Mouse (Mus musculus) heart, embryonic 15.5 days (tissue): Measurements from ENCODE around the gene Hoxa4. TPM values are rescaled to one million over a fixed set of nuclear protein-coding genes. Genes with fewer than 3 reads are reported as not detected.
A peak's percentile ranks its signal among the peaks of the same experiment; 100 is the strongest.

Source experiments
- ATAC-seq: fragments of 200-750 bp; cut with Nextera tagmentation; replicated peaks from 2 replicates; pipeline ENCODE4 v1.8.0; 2017; ENCODE audit warnings: low read depth, moderate TSS enrichment; ENCODE audit not compliant: insufficient number of reproducible peaks, insufficient read depth, low FRiP score
- H3K27ac ChIP-seq: fragments of 300-500 bp; sonication (generic); 2 replicates; pipeline ENCODE4 v1.5.1; 2015; ENCODE audit warnings: mild to moderate bottlenecking, inconsistent platforms
- H3K27me3 ChIP-seq: fragments of 300-500 bp; sonication (generic); 2 replicates; pipeline ENCODE4 v1.6.1; 2015; ENCODE audit warnings: inconsistent platforms
- H3K36me3 ChIP-seq: fragments of 300-500 bp; sonication (generic); 2 replicates; pipeline ENCODE4 v1.6.1; 2015; ENCODE audit warnings: mild to moderate bottlenecking, inconsistent platforms
- H3K4me1 ChIP-seq: fragments of 300-500 bp; sonication (generic); replicated peaks from 2 replicates; pipeline ENCODE4 v1.6.1; 2015; ENCODE audit warnings: inconsistent platforms
- H3K4me2 ChIP-seq: fragments of 300-500 bp; sonication (generic); 2 replicates; pipeline ENCODE4 v1.6.1; 2015; ENCODE audit warnings: inconsistent platforms, mild to moderate bottlenecking, moderate library complexity
- H3K4me3 ChIP-seq: fragments of 300-500 bp; sonication (generic); 2 replicates; pipeline ENCODE4 v1.5.1; 2015; ENCODE audit warnings: mild to moderate bottlenecking, inconsistent platforms
- H3K9ac ChIP-seq: fragments of 300-500 bp; sonication (generic); 2 replicates; pipeline ENCODE4 v1.6.1; 2015; ENCODE audit warnings: mild to moderate bottlenecking, inconsistent platforms
- H3K9me3 ChIP-seq: fragments of 300-500 bp; sonication (generic); replicated peaks from 2 replicates; pipeline ENCODE4 v1.6.1; 2016; ENCODE audit warnings: inconsistent platforms
- WGBS: fragments of 180-500 bp; shearing (Covaris S2); methylation state at CpG from one replicate; pipeline ENCODE4 v1.1.7; 2015; ENCODE audit warnings: mixed read lengths; 5-methylcytosine and 5-hydroxymethylcytosine counted together
- microRNA counts: library from miRNA; unstranded; fragments of <30 nt; microRNA quantifications from one replicate; lab custom pipeline; 2016
- microRNA-seq: library from miRNA; unstranded; fragments of <30 nt; microRNA quantifications from one replicate; pipeline ENCODE4, GENCODE M21; 2016
- polyA plus RNA-seq: library from polyadenylated mRNA; unstranded; fragments of >200 nt; fragmentation: Nextera tagmentation; extraction: Ambion mirVana; gene quantifications from 2 replicates; pipeline ENCODE4 v1.2.1, GENCODE M21; 2015

Hoxa4 gene
- polyA plus RNA-seq, 1 experiment from 2014 or later, result 0.43 TPM

DNA sequence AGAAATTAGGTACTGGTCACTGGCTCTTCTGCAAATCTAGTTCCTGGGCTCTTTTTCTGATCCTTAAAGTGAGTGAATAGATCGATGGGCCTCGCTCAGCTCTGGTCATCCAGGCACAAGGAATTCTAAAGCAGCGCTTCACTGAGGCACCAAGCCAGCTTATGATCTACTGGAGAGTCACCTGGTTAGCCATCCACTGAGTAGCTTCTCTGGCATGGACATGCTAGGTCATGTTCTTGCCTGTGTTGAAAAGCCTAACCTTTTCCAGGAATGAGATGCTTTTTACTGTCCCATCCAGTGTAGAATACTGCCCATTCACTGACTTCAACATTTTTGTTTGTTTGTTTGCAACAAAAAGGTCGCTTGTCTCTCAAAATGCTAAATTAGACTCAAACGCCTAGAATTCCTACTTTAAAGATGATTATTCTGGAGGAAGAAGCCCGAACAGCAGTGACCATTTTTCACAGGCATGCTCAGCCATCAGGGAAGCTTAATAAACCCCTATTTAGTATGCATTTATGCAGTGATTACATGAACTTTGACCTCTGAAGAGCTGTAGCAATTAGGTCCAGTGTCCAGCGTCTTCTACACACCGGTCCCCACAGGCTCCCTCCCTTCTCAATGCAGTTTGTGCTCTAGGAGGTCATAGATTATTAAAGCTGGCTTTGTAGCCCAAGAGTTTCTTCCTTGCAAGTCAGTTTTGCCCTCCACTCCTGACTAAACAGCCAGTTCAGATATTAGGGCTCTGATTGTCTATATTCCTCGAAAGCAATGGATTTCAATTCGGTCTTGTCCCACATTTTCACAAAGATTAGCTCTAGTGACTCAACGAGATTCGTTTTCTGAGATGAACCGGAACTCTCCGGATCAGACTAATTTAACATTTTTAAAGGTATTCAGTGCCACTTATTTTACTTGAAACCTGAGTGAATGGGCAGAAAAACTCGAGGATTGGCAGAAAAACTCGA lies 39.0 kb downstream of the Hoxa4 start:
- Histone ChIP-seq H3K4me1 (0 out of 2 replicates have a peak, but pooled peaks cover 2% of the 10 kb centered on the region), H3K4me3 (no peak overlapping the region), H3K4me2 (no peak overlapping the region), H3K27me3 (peaks cover 94% of the 10 kb centered on the region), H3K9ac (no peak overlapping the region), H3K9me3 (no peaks in the 10 kb centered on the region), H3K36me3 (no peaks in the 10 kb centered on the region), H3K27ac (no peak overlapping the region)
- ATAC-seq, result no peak
- WGBS, result 25% methylated on average over 16 of the region's 16 CpGs

DNA sequence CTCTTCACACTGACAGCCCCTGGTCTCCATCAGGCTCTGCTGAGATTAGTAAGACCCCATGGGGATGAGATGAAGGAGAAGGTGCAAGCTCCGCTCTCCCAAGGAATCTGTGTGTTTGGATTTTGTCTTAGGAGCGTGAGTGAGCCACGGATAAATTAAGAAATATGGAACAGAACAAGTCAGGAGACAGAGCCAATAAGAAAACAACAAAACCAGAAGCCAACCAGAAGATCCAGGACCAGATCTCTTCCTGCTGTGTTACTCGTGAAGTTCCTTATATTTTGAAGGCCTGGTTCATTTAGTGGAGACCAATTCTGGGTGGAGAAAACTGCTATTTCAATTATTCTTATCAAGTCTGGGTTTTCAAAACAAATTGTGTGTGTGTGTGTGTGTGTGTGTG lies 40.0 kb downstream of the Hoxa4 start:
- no peak overlapping the region for H3K9ac ChIP-seq
- no peak overlapping the region for H3K4me2 ChIP-seq
- no peak overlapping the region for H3K4me3 ChIP-seq
- ATAC-seq, result no peak
- H3K4me1 ChIP-seq, result no peaks in the 10 kb centered on the region
- no peak overlapping the region for H3K27ac ChIP-seq
- H3K27me3 ChIP-seq, result peaks cover 94% of the 10 kb centered on the region
- H3K9me3 ChIP-seq, result no peaks in the 10 kb centered on the region
- no peaks in the 10 kb centered on the region for H3K36me3 ChIP-seq
- WGBS, result 34% methylated on average over 4 of the region's 4 CpGs

DNA sequence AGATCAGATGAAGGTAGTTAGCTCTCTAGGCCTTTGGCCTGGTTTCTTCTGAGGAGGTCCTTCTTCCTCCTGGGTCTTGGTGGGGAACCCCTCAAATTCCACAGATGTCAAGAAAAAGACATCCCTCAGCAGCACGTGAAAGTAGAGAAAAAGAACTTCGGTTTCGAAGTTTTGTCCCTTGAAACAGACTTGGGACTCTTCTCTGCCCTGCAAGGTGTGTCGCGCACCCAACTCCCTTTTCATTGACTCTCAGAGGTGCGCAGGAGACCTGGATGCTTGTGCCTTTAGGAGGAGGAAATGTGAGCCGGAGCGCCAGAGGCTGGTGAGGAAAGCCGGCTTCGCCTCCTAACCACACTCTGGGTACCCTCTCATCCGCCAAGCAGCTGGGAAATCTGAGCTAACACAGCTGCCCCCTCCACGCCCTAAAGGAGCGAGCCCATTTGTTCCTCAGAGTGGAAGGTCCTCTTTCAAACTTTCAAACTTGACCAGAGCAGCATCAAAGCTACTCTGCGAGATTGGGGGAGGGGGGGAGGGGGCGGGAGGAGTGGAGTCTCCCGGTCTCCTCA lies 41.1 kb downstream of the Hoxa4 start:
- Histone ChIP-seq H3K4me2 (no peak overlapping the region), H3K27ac (no peak overlapping the region), H3K36me3 (no peaks in the 10 kb centered on the region), H3K9me3 (no peaks in the 10 kb centered on the region), H3K27me3 (peaks cover 89% of the 10 kb centered on the region), H3K4me1 (no peaks in the 10 kb centered on the region), H3K4me3 (no peak overlapping the region), H3K9ac (no peak overlapping the region)
- no peak for ATAC-seq
- WGBS, result 10% methylated on average over 16 of the region's 16 CpGs

MicroRNA genes within 50 kb of the gene (microRNA counts, 519-probe panel; counts per million panel counts)
- 1,395 counts per million, percentile 7 among the panel's probes with 10 or more counts for microRNA mmu-miR-196b (lab: Ali Mortazavi, UCI)

Small RNAs within 50 kb of the gene (microRNA-seq; reads per million reads assigned to microRNA genes)
- 390 reads per million, percentile 70 among the genes with 10 or more reads in this experiment for gene Mir196b

Other genes starting within 250 kb of the Hoxa4 start
- gene Skap2, start 179.2 kb downstream of the Hoxa4 start, polyA plus RNA-seq, result 13.5 and 21.8 TPM in 2 replicates
- 0.59 and 1.1 TPM in 2 replicates for gene Hoxa1, start 33.4 kb downstream of the Hoxa4 start, polyA plus RNA-seq
- 1.2 and 3.1 TPM in 2 replicates for gene Hoxa2, start 26.9 kb downstream of the Hoxa4 start, polyA plus RNA-seq
- 0.33 and 0.68 TPM in 2 replicates for gene 5730596B20Rik, start 14.3 kb downstream of the Hoxa4 start, polyA plus RNA-seq
- 2.3 and 6.3 TPM in 2 replicates for gene Hoxa5, start 12.8 kb upstream of the Hoxa4 start, polyA plus RNA-seq
- gene Hoxa6, start 17.0 kb upstream of the Hoxa4 start, polyA plus RNA-seq, result 0.27 TPM in 1 of 2 replicates, not detected in the other
- 0.89 and 2.4 TPM in 2 replicates for gene Hoxa3, start 21.6 kb upstream of the Hoxa4 start, polyA plus RNA-seq
- not detected in 2 replicates for gene Gm28308, start 21.6 kb upstream of the Hoxa4 start, polyA plus RNA-seq
- 0.54 and 1.4 TPM in 2 replicates for gene Hoxa7, start 30.1 kb upstream of the Hoxa4 start, polyA plus RNA-seq
- 0.13 and 0.24 TPM in 2 replicates for gene Hoxa9, start 39.3 kb upstream of the Hoxa4 start, polyA plus RNA-seq
- gene Hoxa10, start 49.1 kb upstream of the Hoxa4 start, polyA plus RNA-seq, result 0.19 and 0.55 TPM in 2 replicates
- gene Hoxa11, start 54.1 kb upstream of the Hoxa4 start, polyA plus RNA-seq, result 0.06 TPM in 1 of 2 replicates, not detected in the other
- gene Hoxa13, start 69.1 kb upstream of the Hoxa4 start, polyA plus RNA-seq, result 0.09 TPM in 1 of 2 replicates, not detected in the other
- gene Evx1, start 121.7 kb upstream of the Hoxa4 start, polyA plus RNA-seq, result 0.05 TPM in 1 of 2 replicates, not detected in the other